Mouse (Mus musculus) midbrain, embryonic 11.5 days (tissue): ENCODE results near the gene Susd1. TPM values are rescaled to one million over a fixed set of nuclear protein-coding genes. Genes with fewer than 3 reads are reported as not detected.

Source experiments
- ATAC-seq: fragments of 200-750 bp; cut with Nextera tagmentation; 2 replicates; pipeline ENCODE4 v1.8.0; 2017; ENCODE audit warnings: moderate TSS enrichment, moderate library complexity; ENCODE audit not compliant: low FRiP score
- DNase-seq: peaks from one replicate; pipeline ENCODE4 v3.0.0; 2015; ENCODE audit warnings: low spot score; ENCODE audit errors: missing footprints
- H3K27ac ChIP-seq: fragments of 300-500 bp; sonication (generic); 2 replicates; pipeline ENCODE4 v1.5.1; 2014; ENCODE audit warnings: low read depth, low read length
- H3K27me3 ChIP-seq: fragments of 300-500 bp; sonication (generic); 2 replicates; pipeline ENCODE4 v1.6.1; 2014; ENCODE audit warnings: mild to moderate bottlenecking, low read length, moderate library complexity, mixed read lengths; ENCODE audit not compliant: control insufficient read depth, insufficient read depth
- H3K36me3 ChIP-seq: fragments of 300-500 bp; sonication (generic); 2 replicates; pipeline ENCODE4 v1.6.1; 2014; ENCODE audit warnings: mild to moderate bottlenecking, low read length, moderate library complexity, mixed read lengths; ENCODE audit not compliant: control insufficient read depth, insufficient read depth
- H3K4me1 ChIP-seq: fragments of 300-500 bp; sonication (generic); 2 replicates; pipeline ENCODE4 v1.6.1; 2014; ENCODE audit warnings: low read length; ENCODE audit not compliant: control insufficient read depth, insufficient read depth
- H3K4me2 ChIP-seq: fragments of 300-500 bp; sonication (generic); 2 replicates; pipeline ENCODE4 v1.6.1; 2014; ENCODE audit warnings: mild to moderate bottlenecking, moderate library complexity
- H3K4me3 ChIP-seq: fragments of 300-500 bp; sonication (generic); 2 replicates; pipeline ENCODE4 v1.5.1; 2014; ENCODE audit warnings: low read depth, low read length
- H3K9ac ChIP-seq: fragments of 300-500 bp; sonication (generic); 2 replicates; pipeline ENCODE4 v1.6.1; 2014; ENCODE audit warnings: low read length
- H3K9me3 ChIP-seq: fragments of 300-500 bp; sonication (generic); 2 replicates; pipeline ENCODE4 v1.6.1; 2016; ENCODE audit warnings: low read length; ENCODE audit not compliant: control insufficient read depth
- WGBS: fragments of 180-500 bp; shearing (Covaris S2); extraction: QIAGEN DNeasy Blood & Tissue Kit; methylation state at CpG from one replicate; pipeline ENCODE4 v1.1.7; 2014; 5-methylcytosine and 5-hydroxymethylcytosine counted together
- polyA plus RNA-seq: library from polyadenylated mRNA; unstranded; fragments of >200 nt; fragmentation: Nextera tagmentation; extraction: Ambion mirVana; gene quantifications from 2 replicates; pipeline ENCODE4 v1.2.1, GENCODE M21; 2014

The Susd1 gene
- polyA plus RNA-seq, 1 experiment from 2014 or later: 1.0 TPM

DNA sequence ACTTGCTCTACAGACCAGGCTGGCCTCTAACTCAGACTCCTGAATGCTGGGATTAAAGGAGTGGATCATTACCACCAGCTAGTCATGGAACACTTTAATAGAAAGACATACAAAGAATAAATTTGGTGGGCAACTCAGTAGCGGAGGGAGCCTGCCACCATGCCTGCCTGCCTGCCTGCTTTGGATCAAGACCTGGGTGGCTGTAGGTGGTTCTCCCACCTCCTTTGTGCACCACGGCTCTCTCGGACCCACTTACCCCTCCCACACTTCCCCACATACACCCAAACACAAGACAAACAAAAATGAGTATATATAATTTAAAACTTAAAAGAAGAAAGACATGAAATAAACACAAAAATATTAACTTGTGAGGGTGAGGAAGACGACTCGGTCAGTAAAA lies 18.7 kb upstream of the Susd1 start:
- Histone ChIP-seq H3K27me3 (no peaks in the 10 kb centered on the region), H3K36me3 (no peaks in the 10 kb centered on the region), H3K27ac (no peak overlapping the region), H3K9me3 (no peaks in the 10 kb centered on the region), H3K9ac (no peak overlapping the region), H3K4me1 (peaks cover 2% of the 10 kb centered on the region; the same call in 1 of the 2 replicates), H3K4me2 (no peak overlapping the region), H3K4me3 (no peak overlapping the region)
- 90% methylated on average over 5 of the region's 5 CpGs for WGBS
- ATAC-seq: no peak
- DNase-seq: no peak

DNA sequence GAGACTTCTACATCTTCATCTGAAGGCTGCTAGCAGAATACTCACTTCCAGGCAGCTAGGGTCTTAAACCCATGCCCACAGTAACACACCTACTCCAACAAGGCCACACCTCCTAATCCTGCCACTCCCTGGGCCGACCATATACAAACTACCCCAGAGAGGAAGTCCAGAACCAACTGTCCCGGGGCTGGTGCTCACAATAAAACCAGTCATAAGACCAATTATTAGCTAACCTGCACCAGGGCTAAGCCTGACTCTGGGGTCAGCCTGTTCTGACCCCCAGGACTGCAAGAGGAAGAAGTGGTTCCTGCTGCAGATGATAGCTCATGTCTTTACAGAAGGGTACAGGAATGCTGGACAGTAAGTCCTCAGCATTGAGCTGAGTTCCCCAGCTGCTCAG lies 17.0 kb upstream of the Susd1 start:
- ATAC-seq: no peak

DNA sequence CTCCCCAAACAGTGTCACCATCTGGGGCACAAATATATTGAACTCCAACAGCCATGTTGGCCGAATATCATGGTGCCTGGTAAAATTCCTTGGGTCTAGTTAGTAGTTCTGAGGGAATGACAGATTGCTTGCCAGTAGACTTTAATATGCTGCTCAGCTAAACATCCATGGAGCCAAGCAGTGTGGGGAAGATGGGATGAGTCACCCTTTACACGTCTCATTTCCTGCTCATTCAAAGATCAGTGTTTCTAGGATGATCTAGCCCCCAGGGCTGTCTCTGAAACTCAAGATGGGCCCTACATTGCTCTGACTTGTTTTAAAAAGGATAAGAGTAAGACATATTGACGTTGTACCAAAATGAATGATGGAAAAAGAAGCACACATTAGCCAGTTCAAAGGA lies 15.6 kb upstream of the Susd1 start:
- no peak overlapping the region for H3K4me2 ChIP-seq
- no peak overlapping the region for H3K4me3 ChIP-seq
- no peaks in the 10 kb centered on the region for H3K9me3 ChIP-seq
- H3K27ac ChIP-seq: no peak overlapping the region
- no peak for DNase-seq
- no peaks in the 10 kb centered on the region for H3K36me3 ChIP-seq
- no peaks in the 10 kb centered on the region for H3K27me3 ChIP-seq
- H3K4me1 ChIP-seq: peaks cover 2% of the 10 kb centered on the region; the same call in 1 of the 2 replicates
- H3K9ac ChIP-seq: no peak overlapping the region
- no peak for ATAC-seq
- WGBS: 82% methylated on average over 3 of the region's 3 CpGs

More for the DNA sequence above, 17.0 kb upstream of the Susd1 start:
- H3K36me3 ChIP-seq: no peaks in the 10 kb centered on the region
- DNase-seq: no peak
- H3K4me1 ChIP-seq: peaks cover 2% of the 10 kb centered on the region; the same call in 1 of the 2 replicates
- 86% methylated on average over 2 of the region's 2 CpGs for WGBS
- H3K27me3 ChIP-seq: no peaks in the 10 kb centered on the region
- H3K27ac ChIP-seq: no peak overlapping the region
- no peak overlapping the region for H3K9ac ChIP-seq
- no peak overlapping the region for H3K4me2 ChIP-seq
- no peaks in the 10 kb centered on the region for H3K9me3 ChIP-seq
- no peak overlapping the region for H3K4me3 ChIP-seq

DNA sequence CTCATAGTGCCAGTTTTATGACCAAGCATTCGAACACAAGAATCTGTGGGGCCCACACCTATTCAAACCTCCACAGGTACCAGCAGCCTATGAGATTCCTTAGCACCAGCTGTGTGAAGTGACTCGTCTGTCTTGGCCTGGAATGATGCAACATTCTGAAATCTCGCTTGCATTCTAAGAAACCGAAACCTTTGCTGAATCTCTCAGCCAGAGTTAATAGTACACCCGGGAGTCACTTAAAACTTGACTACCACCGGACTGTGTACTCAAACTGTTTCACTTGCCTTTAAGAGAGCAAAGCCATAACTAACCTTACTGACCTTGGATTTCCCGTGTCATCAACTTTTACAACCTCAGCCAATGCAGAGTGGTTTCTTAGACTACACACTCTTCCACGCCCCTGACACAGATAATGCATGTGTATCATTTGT lies 14.1 kb upstream of the Susd1 start:
- H3K4me1 ChIP-seq: no peaks in the 10 kb centered on the region
- DNase-seq (no peak), ATAC-seq (no peak)
- H3K4me2 ChIP-seq: no peak overlapping the region
- H3K27ac ChIP-seq: no peak overlapping the region
- WGBS: 90% methylated on average over 8 of the region's 8 CpGs
- no peaks in the 10 kb centered on the region for H3K9me3 ChIP-seq
- no peak overlapping the region for H3K4me3 ChIP-seq
- no peaks in the 10 kb centered on the region for H3K27me3 ChIP-seq
- no peaks in the 10 kb centered on the region for H3K36me3 ChIP-seq
- no peak overlapping the region for H3K9ac ChIP-seq

DNA sequence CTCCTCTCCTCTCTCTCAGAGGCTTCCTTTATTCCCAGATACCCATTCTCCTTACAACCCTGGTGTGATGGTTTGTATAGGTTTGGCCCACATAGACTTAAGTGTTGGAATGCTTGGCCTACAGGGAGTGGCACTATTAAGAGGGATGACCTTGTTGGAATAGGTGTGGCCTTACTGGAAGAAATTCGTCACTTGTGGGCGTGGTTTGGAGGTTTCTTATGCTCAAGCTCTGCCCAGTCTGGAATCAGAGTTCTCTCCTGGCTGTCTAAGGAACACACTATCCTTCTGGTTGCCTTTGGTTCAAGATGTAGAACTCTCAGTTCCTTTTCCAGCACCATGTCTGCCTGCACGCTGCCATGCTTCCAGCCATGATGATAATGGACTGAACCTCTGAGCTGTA lies 12.5 kb upstream of the Susd1 start:
- Histone ChIP-seq H3K4me1 (no peaks in the 10 kb centered on the region), H3K27me3 (no peaks in the 10 kb centered on the region), H3K36me3 (no peaks in the 10 kb centered on the region), H3K4me3 (no peak overlapping the region), H3K4me2 (no peak overlapping the region), H3K27ac (no peak overlapping the region), H3K9me3 (peaks cover 3% of the 10 kb centered on the region; the same call in 1 of the 2 replicates), H3K9ac (no peak overlapping the region)
- no peak for DNase-seq
- no peak for ATAC-seq
- 87% methylated on average over 3 of the region's 3 CpGs for WGBS

DNA sequence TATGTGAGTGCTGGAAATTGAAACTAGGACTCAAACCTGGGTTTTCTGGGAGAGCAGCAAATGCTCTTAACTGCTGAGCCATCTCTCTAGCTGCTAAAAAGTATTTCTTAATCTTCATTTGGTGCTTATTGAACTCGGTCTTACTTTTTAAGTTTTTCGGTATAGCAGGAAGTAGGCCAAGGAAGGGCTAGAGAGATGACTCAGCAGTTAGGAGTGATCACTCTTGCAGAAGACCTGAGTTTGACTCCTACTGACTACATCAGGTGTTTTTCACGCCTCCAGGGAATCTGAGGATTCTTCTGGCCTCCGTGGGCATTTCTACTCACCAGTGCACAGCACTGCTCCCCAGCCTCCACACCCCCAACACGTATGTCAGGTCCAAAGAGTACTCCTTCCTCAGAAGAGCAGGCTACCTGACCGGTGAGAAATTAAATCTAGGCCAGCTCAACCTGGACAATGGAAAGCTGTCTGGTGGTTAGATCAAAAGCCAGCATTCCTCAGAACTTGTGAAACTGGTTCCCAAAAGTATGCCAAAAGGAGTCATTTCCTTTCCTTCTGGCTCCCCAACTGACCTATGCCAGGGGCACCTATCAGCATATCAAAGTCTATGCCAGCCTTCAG lies 11.9 kb upstream of the Susd1 start:
- H3K27me3 ChIP-seq: no peaks in the 10 kb centered on the region
- no peak overlapping the region for H3K4me2 ChIP-seq
- no peak overlapping the region for H3K27ac ChIP-seq
- H3K4me1 ChIP-seq: no peaks in the 10 kb centered on the region
- H3K36me3 ChIP-seq: no peaks in the 10 kb centered on the region
- H3K4me3 ChIP-seq: no peak overlapping the region
- peaks cover 3% of the 10 kb centered on the region; the same call in 1 of the 2 replicates for H3K9me3 ChIP-seq
- H3K9ac ChIP-seq: no peak overlapping the region
- DNase-seq (peak; percentile 35), ATAC-seq (no peak)
- 80% methylated on average over 6 of the region's 6 CpGs for WGBS

DNA sequence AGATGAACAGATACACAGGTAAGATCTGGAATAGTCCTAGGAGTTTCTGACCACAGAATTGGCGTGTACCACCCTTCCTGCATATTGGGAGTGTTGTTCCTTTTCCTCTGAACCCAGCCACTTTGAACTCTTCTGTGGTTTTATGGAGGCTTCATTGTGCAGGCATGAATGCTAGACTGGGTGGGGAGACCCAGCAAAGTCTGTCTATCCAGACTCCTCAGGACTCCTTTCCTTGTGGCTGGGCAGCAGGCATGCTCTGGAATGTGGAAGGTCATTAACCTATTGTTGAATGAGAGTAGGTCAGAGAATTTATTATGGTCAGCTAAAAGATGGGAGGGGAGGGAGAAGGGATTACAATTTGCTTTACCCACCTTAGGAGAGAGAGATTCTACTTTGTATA lies 8.9 kb upstream of the Susd1 start:
- DNase-seq (peak; percentile 75), ATAC-seq (no peak)
- Histone ChIP-seq H3K36me3 (no peaks in the 10 kb centered on the region), H3K9ac (no peak overlapping the region), H3K4me1 (no peaks in the 10 kb centered on the region), H3K27me3 (no peaks in the 10 kb centered on the region), H3K4me3 (no peak overlapping the region), H3K27ac (no peak overlapping the region), H3K4me2 (no peak overlapping the region), H3K9me3 (peaks cover 3% of the 10 kb centered on the region; the same call in 1 of the 2 replicates)
- WGBS: 70% methylated on average over 1 of the region's 1 CpGs

DNA sequence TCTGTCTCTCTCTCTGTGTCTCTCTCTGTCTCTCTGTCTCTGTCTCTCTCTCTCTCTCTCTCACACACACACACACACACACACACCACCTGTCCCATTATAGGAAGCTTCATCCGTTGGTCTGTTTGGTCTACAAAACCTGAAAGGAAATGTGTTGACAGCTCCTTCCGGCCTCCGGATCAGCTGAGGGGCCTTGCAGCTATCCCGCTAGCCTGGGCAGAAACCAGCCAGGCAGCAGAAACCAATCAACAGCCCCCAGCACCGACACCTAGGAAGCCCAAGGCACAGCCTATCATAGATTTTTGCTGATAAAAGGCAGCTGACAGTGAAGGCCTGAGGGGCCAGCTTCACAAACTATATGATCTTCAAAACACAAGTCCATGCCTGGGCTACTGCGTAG lies 7.1 kb upstream of the Susd1 start:
- DNase-seq (peak; percentile 49), ATAC-seq (no peak)
- Histone ChIP-seq H3K36me3 (no peaks in the 10 kb centered on the region), H3K27ac (no peak overlapping the region), H3K9ac (no peak overlapping the region), H3K27me3 (no peaks in the 10 kb centered on the region), H3K4me3 (no peak overlapping the region), H3K4me1 (no peaks in the 10 kb centered on the region), H3K4me2 (no peak overlapping the region), H3K9me3 (peaks cover 3% of the 10 kb centered on the region; the same call in 1 of the 2 replicates)
- 88% methylated on average over 6 of the region's 6 CpGs for WGBS

DNA sequence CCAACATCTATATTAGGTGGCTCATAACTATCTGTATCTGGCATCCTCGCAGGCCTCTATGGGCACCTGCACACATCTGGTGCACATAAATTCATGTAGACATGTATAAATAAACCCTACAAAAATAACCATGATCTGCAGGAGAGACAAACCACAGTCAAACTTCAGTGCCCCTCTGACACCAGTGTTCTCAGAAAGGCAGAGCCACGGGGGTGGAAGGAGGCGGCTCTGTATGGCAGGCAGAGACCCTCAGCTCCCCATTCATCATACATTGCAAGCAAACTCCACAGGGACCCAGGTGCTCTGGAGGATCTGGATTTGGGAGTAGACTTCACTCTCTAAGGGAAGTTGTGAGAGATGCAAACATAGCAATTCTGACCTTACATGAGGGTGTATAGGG lies 6.6 kb upstream of the Susd1 start:
- no peak overlapping the region for H3K27ac ChIP-seq
- no peaks in the 10 kb centered on the region for H3K36me3 ChIP-seq
- 0 out of 2 replicates have a peak, but pooled peaks cover under 1% of the 10 kb centered on the region for H3K27me3 ChIP-seq
- DNase-seq: peak; percentile 54
- ATAC-seq: no peak
- WGBS: 89% methylated on average over 3 of the region's 3 CpGs
- H3K4me1 ChIP-seq: no peaks in the 10 kb centered on the region
- H3K9me3 ChIP-seq: peaks cover 3% of the 10 kb centered on the region; the same call in 1 of the 2 replicates
- H3K4me2 ChIP-seq: no peak overlapping the region
- H3K9ac ChIP-seq: no peak overlapping the region
- no peak overlapping the region for H3K4me3 ChIP-seq
